Mouse (Mus musculus) layer of hippocampus, adult 2 months (tissue): ENCODE data around the gene A1cf. TPM values are rescaled to one million over a fixed set of nuclear protein-coding genes. Genes with fewer than 3 reads are reported as not detected.

Experiments
- DNase-seq, 2 experiments: peaks; one replicate each; pipeline ENCODE4 v3.0.0; 2022; ENCODE audit warnings: low spot score in 2 of 2
- H3K27ac ChIP-seq: fragments of 200-600 bp; 2 replicates; pipeline ENCODE4 v1.8.1; 2022
- H3K4me3 ChIP-seq: fragments of 200-600 bp; 2 replicates; pipeline ENCODE4 v1.8.1; 2022; ENCODE audit warnings: mild to moderate bottlenecking
- CTCF ChIP-seq: fragments of 200-600 bp; conservative IDR thresholded peaks from 2 replicates; pipeline ENCODE4 v1.8.1; 2022; ENCODE audit warnings: antibody characterized with exemption, mild to moderate bottlenecking, moderate library complexity
- total RNA-seq, 2 experiments: library from RNA; stranded (reverse); gene quantifications; 2 replicates each; pipeline ENCODE4 v1.2.3; 2021

The A1cf gene
- total RNA-seq, 2 experiments from 2014 or later: not detected

GRCm38 (mm10) chr19:31895971-31896370, 27.4 kb downstream of the A1cf start:
- TF ChIP-seq CTCF: no peak
- Histone ChIP-seq H3K4me3 (no peak overlapping the region), H3K27ac (no peak overlapping the region)
- no peak for DNase-seq

GRCm38 (mm10) chr19:31896711-31897110, 28.1 kb downstream of the A1cf start:
- DNase-seq: no peak
- no peak for TF ChIP-seq CTCF
- Histone ChIP-seq H3K4me3 (no peak overlapping the region), H3K27ac (no peak overlapping the region)

GRCm38 (mm10) chr19:31905671-31906070, 37.1 kb downstream of the A1cf start:
- no peak for DNase-seq
- H3K27ac ChIP-seq: no peak overlapping the region
- no peak overlapping the region for H3K4me3 ChIP-seq
- TF ChIP-seq CTCF: no peak

GRCm38 (mm10) chr19:31910423-31910822, 41.9 kb downstream of the A1cf start:
- H3K27ac ChIP-seq: no peak overlapping the region
- TF ChIP-seq CTCF: no peak

GRCm38 (mm10) chr19:31913946-31914345, 45.4 kb downstream of the A1cf start:
- TF ChIP-seq CTCF: no peak
- H3K4me3 ChIP-seq: no peak overlapping the region
- H3K27ac ChIP-seq: no peak overlapping the region
- DNase-seq: no peak

More at GRCm38 (mm10) chr19:31910423-31910822, 41.9 kb downstream of the A1cf start:
- H3K4me3 ChIP-seq: no peak overlapping the region
- DNase-seq: no peak

GRCm38 (mm10) chr19:31920357-31920756, 51.8 kb downstream of the A1cf start:
- no peak for TF ChIP-seq CTCF
- no peak overlapping the region for H3K27ac ChIP-seq
- H3K4me3 ChIP-seq: no peak overlapping the region
- no peak for DNase-seq

- no peak overlapping the region for H3K4me3 ChIP-seq
- no peak for TF ChIP-seq CTCF
- no peak for DNase-seq
- no peak overlapping the region for H3K27ac ChIP-seq
Observed at GRCm38 (mm10) chr19:31921852-31922251, 53.3 kb downstream of the A1cf start.

GRCm38 (mm10) chr19:31923615-31924352, 55.2 kb downstream of the A1cf start:
- Histone ChIP-seq H3K27ac (no peak overlapping the region), H3K4me3 (no peak overlapping the region)
- DNase-seq: no peak
- TF ChIP-seq CTCF: no peak

GRCm38 (mm10) chr19:31950793-31951489, 82.4 kb downstream of the A1cf start:
- DNase-seq: no peak
- TF ChIP-seq CTCF: no peak

GRCm38 (mm10) chr19:31953799-31954198, 85.2 kb downstream of the A1cf start:
- TF ChIP-seq CTCF: no peak
- DNase-seq: no peak
- H3K4me3 ChIP-seq: no peak overlapping the region

More at GRCm38 (mm10) chr19:31950793-31951489, 82.4 kb downstream of the A1cf start:
- Histone ChIP-seq H3K4me3 (no peak overlapping the region), H3K27ac (no peak overlapping the region)

GRCm38 (mm10) chr19:31954267-31954666, 85.7 kb downstream of the A1cf start:
- no peak for TF ChIP-seq CTCF
- H3K4me3 ChIP-seq: no peak overlapping the region
- DNase-seq: no peak
- H3K27ac ChIP-seq: no peak overlapping the region

More at GRCm38 (mm10) chr19:31953799-31954198, 85.2 kb downstream of the A1cf start:
- H3K27ac ChIP-seq: no peak overlapping the region

GRCm38 (mm10) chr19:31954696-31955095, 86.1 kb downstream of the A1cf start:
- DNase-seq: no peak
- no peak overlapping the region for H3K27ac ChIP-seq
- no peak for TF ChIP-seq CTCF
- no peak overlapping the region for H3K4me3 ChIP-seq

- no peak overlapping the region for H3K4me3 ChIP-seq
- no peak for TF ChIP-seq CTCF
- H3K27ac ChIP-seq: no peak overlapping the region
- DNase-seq: no peak
Observed at GRCm38 (mm10) chr19:31956359-31956758, 87.8 kb downstream of the A1cf start.

- TF ChIP-seq CTCF: no peak
- DNase-seq: no peak
- Histone ChIP-seq H3K27ac (no peak overlapping the region), H3K4me3 (no peak overlapping the region)
Observed at GRCm38 (mm10) chr19:31960434-31960833, 91.9 kb downstream of the A1cf start.
